Mouse (Mus musculus) heart, adult 9 months (tissue): Measurements from ENCODE around the gene Crk.

Experiments
- DNase-seq, 2 experiments: peaks; one replicate each; pipeline ENCODE4 v3.0.0; 2022; ENCODE audit warnings: low spot score in 2 of 2

Crk gene

GRCm38 (mm10) chr11:75655621-75656545 is 23.2 kb upstream of the Crk start:
- DNase-seq: peak; percentile 92

GRCm38 (mm10) chr11:75656621-75657590 is 22.2 kb upstream of the Crk start:
- DNase-seq: peak in 1 of 2 experiments; percentile 41

- no peak for DNase-seq
Measured at GRCm38 (mm10) chr11:75657841-75658240, 21.2 kb upstream of the Crk start.

- no peak for DNase-seq
Measured at GRCm38 (mm10) chr11:75658311-75658710, 20.7 kb upstream of the Crk start.

GRCm38 (mm10) chr11:75658996-75659750 is 19.9 kb upstream of the Crk start:
- DNase-seq: peak in 1 of 2 experiments; percentile 33

- no peak for DNase-seq
Measured at GRCm38 (mm10) chr11:75660081-75660590, 18.9 kb upstream of the Crk start.

- no peak for DNase-seq
Measured at GRCm38 (mm10) chr11:75660941-75661800, 17.9 kb upstream of the Crk start.

- no peak for DNase-seq
Measured at GRCm38 (mm10) chr11:75662131-75662530, 16.9 kb upstream of the Crk start.

- DNase-seq: no peak
Measured at GRCm38 (mm10) chr11:75666296-75666695, 12.8 kb upstream of the Crk start.

GRCm38 (mm10) chr11:75668621-75669020 is 10.4 kb upstream of the Crk start:
- DNase-seq: no peak

- DNase-seq: no peak
Measured at GRCm38 (mm10) chr11:75669176-75669852, 9.7 kb upstream of the Crk start.

GRCm38 (mm10) chr11:75669853-75670200 is 9.2 kb upstream of the Crk start:
- DNase-seq: no peak

GRCm38 (mm10) chr11:75671426-75672180 is 7.5 kb upstream of the Crk start:
- no peak for DNase-seq

- no peak for DNase-seq
Measured at GRCm38 (mm10) chr11:75673411-75673810, 5.6 kb upstream of the Crk start.

GRCm38 (mm10) chr11:75674875-75675274 is 4.2 kb upstream of the Crk start:
- no peak for DNase-seq

GRCm38 (mm10) chr11:75677881-75678746 is 945 bp upstream of the Crk start:
- DNase-seq: no peak

- peak; percentile 76 to 77 for DNase-seq
Measured at GRCm38 (mm10) chr11:75679439-75680171, 546 bp downstream of the Crk start.
